Mouse (Mus musculus) heart, embryonic 12.5 days (tissue): ENCODE measurements around the gene A730009L09Rik. TPM values are rescaled to one million over a fixed set of nuclear protein-coding genes. Genes with fewer than 3 reads are reported as not detected.

Source experiments
- ATAC-seq: fragments of 200-750 bp; cut with Nextera tagmentation; 2 replicates; pipeline ENCODE4 v1.8.0; 2017; ENCODE audit warnings: moderate TSS enrichment, moderate library complexity; ENCODE audit not compliant: insufficient number of reproducible peaks, low FRiP score
- H3K27ac ChIP-seq: fragments of 300-500 bp; sonication (generic); 2 replicates; pipeline ENCODE4 v1.5.1; 2016; ENCODE audit warnings: mild to moderate bottlenecking, moderate library complexity; ENCODE audit not compliant: poor library complexity, severe bottlenecking
- H3K27me3 ChIP-seq: fragments of 300-500 bp; sonication (generic); replicated peaks from 2 replicates; pipeline ENCODE4 v1.6.1; 2016; ENCODE audit warnings: mild to moderate bottlenecking, moderate library complexity
- H3K36me3 ChIP-seq: fragments of 300-500 bp; sonication (generic); 2 replicates; pipeline ENCODE4 v1.6.1; 2016; ENCODE audit warnings: mild to moderate bottlenecking, moderate library complexity
- H3K4me1 ChIP-seq: fragments of 300-500 bp; sonication (generic); replicated peaks from 2 replicates; pipeline ENCODE4 v1.6.1; 2016; ENCODE audit warnings: mild to moderate bottlenecking
- H3K4me2 ChIP-seq: fragments of 300-500 bp; sonication (generic); 2 replicates; pipeline ENCODE4 v1.6.1; 2016; ENCODE audit warnings: mild to moderate bottlenecking, moderate library complexity
- H3K4me3 ChIP-seq: fragments of 300-500 bp; sonication (generic); 2 replicates; pipeline ENCODE4 v1.5.1; 2016; ENCODE audit warnings: mild to moderate bottlenecking
- H3K9ac ChIP-seq: fragments of 300-500 bp; sonication (generic); 2 replicates; pipeline ENCODE4 v1.6.1; 2016; ENCODE audit warnings: mild to moderate bottlenecking, moderate library complexity
- H3K9me3 ChIP-seq: fragments of 300-500 bp; sonication (generic); replicated peaks from 2 replicates; pipeline ENCODE4 v1.6.1; 2016; ENCODE audit warnings: mild to moderate bottlenecking, moderate library complexity
- WGBS: fragments of 180-500 bp; shearing (Covaris S2); methylation state at CpG from one replicate; pipeline ENCODE4 v1.1.7; 2016; 5-methylcytosine and 5-hydroxymethylcytosine counted together
- polyA plus RNA-seq: library from polyadenylated mRNA; unstranded; fragments of >200 nt; fragmentation: Nextera tagmentation; extraction: Ambion mirVana; gene quantifications from 2 replicates; pipeline ENCODE4 v1.2.1, GENCODE M21; 2016

Gene A730009L09Rik
- polyA plus RNA-seq, 1 experiment from 2014 or later, result not detected

DNA sequence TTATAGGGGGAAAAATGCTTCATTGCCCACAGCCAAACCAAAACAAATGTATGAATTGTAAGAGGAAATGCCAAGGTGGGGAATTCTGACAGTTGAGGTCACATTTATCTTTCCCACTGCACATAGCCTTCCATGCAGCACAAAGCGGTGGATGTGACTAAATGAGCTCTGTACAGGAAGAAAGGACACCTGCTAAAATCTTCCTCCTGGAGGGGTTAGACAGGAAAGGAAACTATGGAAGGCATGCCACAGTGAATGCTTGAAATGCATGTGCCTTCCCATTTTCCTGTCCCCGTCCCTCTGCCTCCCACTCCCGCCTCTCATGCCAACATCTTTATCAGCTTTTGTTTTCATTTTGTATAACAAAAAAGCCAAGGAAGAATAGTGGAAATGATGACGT lies 7.2 kb upstream of the A730009L09Rik start:
- H3K36me3 ChIP-seq, result no peaks in the 10 kb centered on the region
- 0 out of 2 replicates have a peak, but pooled peaks cover 3% of the 10 kb centered on the region for H3K4me1 ChIP-seq
- H3K9me3 ChIP-seq, result no peaks in the 10 kb centered on the region
- H3K27ac ChIP-seq, result no peak overlapping the region
- no peaks in the 10 kb centered on the region for H3K27me3 ChIP-seq
- WGBS, result 56% methylated on average over 4 of the region's 4 CpGs
- no peak overlapping the region for H3K4me3 ChIP-seq
- no peak for ATAC-seq
- no peak overlapping the region for H3K4me2 ChIP-seq
- H3K9ac ChIP-seq, result no peak overlapping the region

DNA sequence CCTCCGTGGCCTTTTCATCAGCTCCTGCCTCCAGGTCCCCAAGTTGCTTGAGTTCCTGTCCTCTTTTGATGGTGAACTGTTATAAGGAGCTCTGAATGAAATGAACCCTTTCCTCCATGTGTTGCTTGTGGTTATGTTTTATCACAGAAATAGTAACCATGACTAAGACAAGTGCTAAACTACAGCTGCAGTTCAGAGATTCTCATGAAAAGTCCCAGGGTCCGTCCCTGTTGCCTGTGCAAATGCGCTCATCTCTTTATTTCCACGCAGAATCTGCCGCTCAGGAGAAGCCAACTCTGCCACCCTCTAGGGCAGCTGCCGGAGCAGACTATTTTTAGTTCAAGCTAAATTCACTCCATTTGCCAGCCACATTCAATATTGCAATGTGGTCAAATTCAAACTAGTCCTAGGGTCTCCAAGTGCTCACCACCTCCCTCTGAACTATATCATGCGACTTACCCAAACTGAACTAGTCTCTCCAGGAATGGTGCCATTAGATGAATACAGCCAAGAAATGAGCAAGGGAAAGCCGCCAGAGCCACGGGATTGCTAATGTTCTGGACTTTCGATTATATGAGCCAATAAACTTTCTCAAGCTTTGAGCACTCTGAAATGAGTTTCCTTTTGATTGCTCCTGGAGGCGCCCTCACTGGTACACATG lies 7.2 kb downstream of the A730009L09Rik start:
- Histone ChIP-seq H3K4me3 (no peak overlapping the region), H3K4me1 (no peaks in the 10 kb centered on the region), H3K9ac (no peak overlapping the region), H3K9me3 (no peaks in the 10 kb centered on the region), H3K27ac (no peak overlapping the region), H3K36me3 (no peaks in the 10 kb centered on the region), H3K4me2 (no peak overlapping the region), H3K27me3 (no peaks in the 10 kb centered on the region)
- WGBS, result 83% methylated on average over 11 of the region's 11 CpGs
- no peak for ATAC-seq

DNA sequence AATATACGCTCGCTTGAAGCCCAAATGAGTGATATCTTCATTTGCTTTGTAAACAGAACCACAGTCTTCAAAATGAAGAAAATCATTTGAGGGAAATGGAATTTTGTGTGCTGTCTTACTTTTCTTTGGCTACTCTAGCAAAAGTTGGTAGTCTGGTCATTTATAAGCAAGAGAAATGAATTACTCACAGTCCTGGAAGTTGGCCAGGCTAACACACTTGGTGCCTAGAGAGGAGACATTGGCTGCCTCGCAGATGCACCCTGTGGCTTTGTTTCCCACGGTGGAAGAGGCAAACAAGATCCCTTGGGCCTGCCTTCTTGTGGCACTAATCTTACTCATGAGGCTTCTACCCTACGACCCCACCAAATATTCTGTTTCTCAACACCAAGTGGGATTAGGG lies 8.1 kb downstream of the A730009L09Rik start:
- 76% methylated on average over 5 of the region's 5 CpGs for WGBS
- ATAC-seq, result no peak

DNA sequence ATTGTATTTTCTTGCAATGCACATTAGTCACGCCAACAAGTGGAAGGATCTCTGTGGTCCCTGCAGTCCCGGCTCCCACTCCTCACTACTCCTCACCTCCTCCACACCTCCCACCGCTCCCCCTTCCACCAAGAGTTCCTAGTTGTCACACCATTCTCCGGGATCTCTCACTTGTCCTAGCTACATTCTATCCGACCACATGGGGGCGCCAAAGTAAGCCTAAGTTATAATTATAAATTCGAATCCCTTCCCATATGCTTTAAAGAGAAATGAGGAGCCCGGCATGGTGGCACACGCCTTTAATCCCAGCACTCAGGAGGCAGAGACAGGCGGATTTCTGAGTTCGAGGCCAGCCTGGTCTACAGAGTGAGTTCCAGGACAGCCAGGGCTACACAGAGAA lies 12.5 kb downstream of the A730009L09Rik start:
- Histone ChIP-seq H3K9me3 (no peaks in the 10 kb centered on the region), H3K4me2 (no peak overlapping the region), H3K36me3 (no peaks in the 10 kb centered on the region), H3K4me3 (no peak overlapping the region), H3K27ac (no peak overlapping the region), H3K9ac (no peak overlapping the region), H3K4me1 (no peaks in the 10 kb centered on the region), H3K27me3 (no peaks in the 10 kb centered on the region)
- WGBS, result 54% methylated on average over 11 of the region's 11 CpGs
- no peak for ATAC-seq

More for the DNA sequence above, 8.1 kb downstream of the A730009L09Rik start:
- Histone ChIP-seq H3K9me3 (no peaks in the 10 kb centered on the region), H3K4me2 (no peak overlapping the region), H3K36me3 (no peaks in the 10 kb centered on the region), H3K9ac (no peak overlapping the region), H3K4me1 (no peaks in the 10 kb centered on the region), H3K27me3 (no peaks in the 10 kb centered on the region), H3K4me3 (no peak overlapping the region), H3K27ac (no peak overlapping the region)

DNA sequence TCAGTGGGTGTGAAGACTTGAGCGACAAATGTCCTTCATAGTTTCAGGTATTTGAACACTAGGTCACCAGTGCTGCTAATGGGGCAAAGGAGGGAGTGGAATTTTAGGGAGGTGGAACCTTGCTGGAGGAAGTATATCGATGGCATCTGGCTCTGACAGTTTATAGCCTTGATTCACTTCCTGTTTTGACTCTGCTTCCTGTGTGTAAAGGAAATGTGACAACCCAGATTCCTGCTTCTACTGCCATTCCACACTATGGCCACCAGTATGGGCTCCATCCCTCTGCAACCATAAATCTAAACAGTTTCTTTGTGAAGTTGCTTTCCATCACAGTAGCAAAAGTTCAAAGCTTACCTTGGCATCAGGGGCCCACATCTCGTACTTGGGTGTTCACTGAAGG lies 17.9 kb downstream of the A730009L09Rik start:
- no peaks in the 10 kb centered on the region for H3K27me3 ChIP-seq
- ATAC-seq, result no peak
- 69% methylated on average over 3 of the region's 3 CpGs for WGBS
- H3K4me3 ChIP-seq, result no peak overlapping the region
- H3K27ac ChIP-seq, result no peak overlapping the region
- H3K4me1 ChIP-seq, result no peaks in the 10 kb centered on the region
- H3K4me2 ChIP-seq, result no peak overlapping the region
- no peak overlapping the region for H3K9ac ChIP-seq
- H3K9me3 ChIP-seq, result no peaks in the 10 kb centered on the region
- no peaks in the 10 kb centered on the region for H3K36me3 ChIP-seq

DNA sequence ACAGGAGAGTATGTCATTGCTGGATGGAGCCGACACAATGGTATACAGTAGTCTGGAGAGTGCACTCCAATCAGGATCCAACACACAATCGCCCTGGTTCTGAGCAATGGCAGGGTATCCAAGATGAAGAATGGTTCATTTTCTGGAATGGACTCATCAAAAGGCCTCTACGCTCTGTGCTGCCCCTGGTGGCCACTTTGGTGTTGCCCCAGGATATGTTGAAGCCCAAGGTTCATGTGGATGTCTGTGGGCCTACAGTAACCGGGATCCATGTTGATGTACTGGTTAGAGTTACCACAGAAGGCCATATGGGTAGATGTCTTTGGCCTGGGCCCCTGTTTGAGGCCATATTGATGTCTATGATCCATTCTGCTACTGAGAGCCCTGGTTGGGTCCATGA lies 31.1 kb downstream of the A730009L09Rik start:
- Histone ChIP-seq H3K27ac (no peak overlapping the region), H3K4me3 (no peak overlapping the region), H3K36me3 (no peaks in the 10 kb centered on the region), H3K4me2 (no peak overlapping the region), H3K4me1 (no peaks in the 10 kb centered on the region), H3K9ac (no peak overlapping the region), H3K9me3 (0 out of 2 replicates have a peak, but pooled peaks cover 3% of the 10 kb centered on the region), H3K27me3 (no peaks in the 10 kb centered on the region)
- WGBS, result 84% methylated on average over 4 of the region's 4 CpGs
- ATAC-seq, result no peak

DNA sequence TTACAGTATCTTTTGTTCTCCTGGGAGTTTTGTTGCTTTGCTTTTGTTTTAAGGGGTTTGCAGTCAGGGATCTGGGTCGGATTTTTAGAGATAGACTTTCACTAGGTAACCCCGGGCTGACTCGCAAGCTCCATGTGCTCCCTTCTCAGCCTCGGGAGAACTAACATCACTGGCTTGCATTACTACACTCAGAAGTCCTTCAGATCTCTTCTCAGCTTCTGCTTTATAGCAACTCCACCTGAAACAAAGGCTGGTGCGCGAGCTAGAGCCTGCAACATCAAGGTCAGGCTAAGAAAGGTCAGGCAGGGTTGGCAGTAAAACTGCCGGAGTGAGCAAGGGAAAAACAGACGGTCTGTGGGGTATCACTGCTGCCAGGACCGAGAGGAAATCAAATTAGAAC lies 34.2 kb downstream of the A730009L09Rik start:
- no peak overlapping the region for H3K4me2 ChIP-seq

DNA sequence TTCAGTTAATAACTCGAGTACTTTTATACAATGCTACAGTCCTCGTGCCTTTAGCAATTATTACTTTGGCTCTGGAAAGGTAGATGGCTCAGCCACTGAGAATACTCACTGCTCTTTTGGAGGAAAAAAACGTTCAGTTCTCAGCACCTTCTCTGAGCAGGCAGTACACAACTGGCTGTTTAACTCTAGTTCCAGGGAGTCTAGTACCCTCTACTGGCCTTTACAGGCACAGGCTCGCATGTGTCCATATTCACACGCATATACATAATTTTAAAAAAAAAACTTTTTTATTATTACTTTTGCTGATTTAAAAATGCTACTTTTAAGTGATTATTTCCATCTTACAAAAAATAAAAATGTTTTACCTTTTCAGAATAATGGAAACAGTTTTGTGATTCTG lies 35.5 kb downstream of the A730009L09Rik start:
- Histone ChIP-seq H3K4me1 (no peaks in the 10 kb centered on the region), H3K4me3 (no peak overlapping the region), H3K27ac (no peak overlapping the region), H3K4me2 (no peak overlapping the region), H3K9ac (no peak overlapping the region), H3K9me3 (0 out of 2 replicates have a peak, but pooled peaks cover 3% of the 10 kb centered on the region), H3K36me3 (no peaks in the 10 kb centered on the region), H3K27me3 (no peaks in the 10 kb centered on the region)
- ATAC-seq, result no peak
- 78% methylated on average over 5 of the region's 5 CpGs for WGBS

More for the DNA sequence above, 34.2 kb downstream of the A730009L09Rik start:
- H3K9me3 ChIP-seq, result 0 out of 2 replicates have a peak, but pooled peaks cover 3% of the 10 kb centered on the region
- no peak overlapping the region for H3K9ac ChIP-seq
- H3K4me1 ChIP-seq, result no peaks in the 10 kb centered on the region
- no peaks in the 10 kb centered on the region for H3K27me3 ChIP-seq
- ATAC-seq, result no peak
- 49% methylated on average over 9 of the region's 9 CpGs for WGBS
- no peak overlapping the region for H3K4me3 ChIP-seq
- no peak overlapping the region for H3K27ac ChIP-seq
- no peaks in the 10 kb centered on the region for H3K36me3 ChIP-seq

DNA sequence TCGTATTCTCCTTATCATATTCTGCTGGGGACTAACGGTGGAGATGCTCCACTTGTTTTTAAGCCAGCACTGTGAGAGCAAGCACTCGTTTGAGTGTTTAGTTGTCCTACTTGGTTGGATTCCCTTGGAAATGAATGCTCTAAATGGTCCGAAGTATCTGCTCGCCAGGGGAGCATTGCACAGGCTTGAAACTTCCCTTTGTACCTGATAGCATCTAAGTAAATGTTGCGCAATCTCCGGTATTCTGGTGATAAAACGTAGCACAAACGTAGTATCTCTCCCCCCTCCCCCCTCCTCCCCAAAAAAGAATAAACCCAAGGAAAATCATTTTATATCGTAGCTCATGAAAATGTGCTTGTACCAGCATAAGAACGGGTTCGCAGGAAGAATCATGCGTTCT lies 39.1 kb downstream of the A730009L09Rik start:
- Histone ChIP-seq H3K27me3 (no peaks in the 10 kb centered on the region), H3K36me3 (no peaks in the 10 kb centered on the region), H3K9ac (no peak overlapping the region), H3K4me2 (0 out of 2 replicates have a peak overlapping the region, but pooled peaks have one; percentile 46), H3K4me3 (no peak overlapping the region), H3K9me3 (no peaks in the 10 kb centered on the region), H3K27ac (no peak overlapping the region), H3K4me1 (no peaks in the 10 kb centered on the region)
- WGBS, result 60% methylated on average over 13 of the region's 13 CpGs
- ATAC-seq, result no peak

DNA sequence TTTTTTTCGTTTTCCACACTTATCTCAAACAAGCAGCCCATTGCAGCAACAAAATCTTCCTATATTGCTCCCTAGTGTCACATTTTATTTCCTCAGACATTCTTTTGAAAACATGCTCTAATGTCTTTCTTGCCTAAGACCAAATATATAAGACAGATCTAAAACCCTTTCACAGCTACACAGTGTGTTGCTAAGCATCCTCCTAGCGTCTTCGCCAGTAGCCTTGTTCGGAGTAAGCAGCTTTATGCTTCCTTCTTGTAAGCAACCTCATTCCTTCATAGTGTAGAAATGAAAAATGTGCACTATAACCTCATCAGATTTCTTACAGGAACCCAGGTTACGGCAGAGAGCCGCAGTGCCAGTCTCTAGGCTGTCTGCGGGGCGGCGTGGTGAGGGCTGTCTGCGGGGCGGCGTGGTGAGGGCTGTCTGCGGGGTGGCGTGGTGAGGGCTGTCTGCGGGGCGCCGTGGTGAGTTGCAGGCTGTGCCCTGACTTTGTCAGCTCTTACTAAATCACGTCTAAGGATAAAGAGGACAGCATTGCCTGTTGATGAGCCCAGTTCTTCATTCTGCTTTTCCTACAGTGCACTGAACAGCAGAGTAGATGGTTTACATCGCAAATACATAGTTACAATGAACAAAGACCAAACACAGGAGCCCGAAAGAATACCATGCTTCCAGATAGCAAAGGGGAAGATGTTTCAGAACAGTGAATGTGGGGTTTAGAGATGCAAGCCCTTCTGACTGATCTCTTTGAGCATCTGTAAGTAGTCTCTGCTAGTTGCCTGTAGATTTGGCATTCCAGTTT lies 43.4 kb downstream of the A730009L09Rik start:
- Histone ChIP-seq H3K27ac (no peak overlapping the region), H3K4me2 (peak overlapping the region; percentile 50), H3K4me1 (no peaks in the 10 kb centered on the region), H3K4me3 (no peak overlapping the region), H3K27me3 (no peaks in the 10 kb centered on the region), H3K36me3 (no peaks in the 10 kb centered on the region), H3K9ac (peak overlapping the region; percentile 30; the same call in 1 of the 2 replicates), H3K9me3 (no peaks in the 10 kb centered on the region)
- ATAC-seq, result no peak
- 45% methylated on average over 20 of the region's 20 CpGs for WGBS

DNA sequence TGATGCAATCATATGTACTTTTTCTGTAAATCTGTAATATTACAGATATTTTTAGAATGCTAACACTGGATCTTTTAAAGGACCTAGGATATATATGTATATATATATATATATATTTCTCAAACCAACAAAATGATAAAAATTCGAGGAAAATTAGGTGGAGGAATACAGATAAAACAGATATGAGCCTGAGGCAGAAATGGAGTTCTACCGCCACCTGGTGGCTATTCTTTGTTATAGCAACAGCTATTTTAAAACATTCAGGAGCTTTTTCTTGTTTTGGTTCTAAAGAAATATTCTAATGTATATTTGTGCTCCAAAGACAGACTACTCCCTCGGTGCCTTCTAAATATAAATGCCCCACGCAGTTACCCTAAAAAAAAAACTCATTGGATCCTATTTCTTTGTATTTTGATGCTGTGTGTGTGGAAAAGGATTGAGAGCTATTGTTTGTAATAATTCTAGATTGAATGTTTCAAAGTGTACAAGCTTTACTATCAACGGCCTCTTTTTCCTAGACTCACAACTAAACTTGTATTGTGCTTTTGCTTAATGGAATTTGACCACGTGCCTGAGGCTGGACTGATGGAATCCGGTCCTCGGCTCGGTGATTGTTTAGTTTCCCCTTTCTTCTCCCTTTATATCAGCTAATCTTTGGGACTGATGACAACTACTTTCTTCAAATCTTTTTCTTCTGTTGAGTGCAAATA lies 44.8 kb downstream of the A730009L09Rik start:
- Histone ChIP-seq H3K4me1 (no peaks in the 10 kb centered on the region), H3K9me3 (no peaks in the 10 kb centered on the region), H3K9ac (no peak overlapping the region), H3K27ac (no peak overlapping the region), H3K27me3 (no peaks in the 10 kb centered on the region), H3K4me2 (0 out of 2 replicates have a peak overlapping the region, but pooled peaks have one; percentile 4), H3K4me3 (no peak overlapping the region), H3K36me3 (no peaks in the 10 kb centered on the region)
- 27% methylated on average over 9 of the region's 9 CpGs for WGBS
- ATAC-seq, result no peak
